Mouse (Mus musculus) thymus, adult 2 months (tissue): ENCODE results near the gene Zbtb18. TPM values are rescaled to one million over a fixed set of nuclear protein-coding genes. Genes with fewer than 3 reads are reported as not detected.

Experiments used
- DNase-seq: peaks from one replicate; pipeline ENCODE4 v3.0.0; 2021
- H3K27ac ChIP-seq: fragments of 200-500 bp; 2 replicates; pipeline ENCODE4 v1.5.1; 2012; ENCODE audit warnings: low read length, control low read depth; ENCODE audit not compliant: control insufficient read depth, insufficient read depth
- H3K27me3 ChIP-seq: fragments of 200-500 bp; 2 replicates; pipeline ENCODE4 v1.6.1; 2012; ENCODE audit warnings: mild to moderate bottlenecking, low read length, moderate library complexity, mixed read lengths; ENCODE audit not compliant: control insufficient read depth, insufficient read depth
- H3K36me3 ChIP-seq: fragments of 200-500 bp; 2 replicates; pipeline ENCODE4 v1.6.1; 2012; ENCODE audit warnings: mild to moderate bottlenecking, low read length, moderate library complexity; ENCODE audit not compliant: control insufficient read depth, insufficient read depth
- H3K4me1 ChIP-seq: fragments of 200-500 bp; replicated peaks from 2 replicates; pipeline ENCODE4 v1.6.1; 2012; ENCODE audit warnings: low read length; ENCODE audit not compliant: control insufficient read depth, insufficient read depth
- H3K4me3 ChIP-seq: fragments of 200-500 bp; 2 replicates; pipeline ENCODE4 v1.5.1; 2012; ENCODE audit warnings: mild to moderate bottlenecking, low read length, control low read depth, moderate library complexity; ENCODE audit not compliant: control insufficient read depth, insufficient read depth
- CTCF ChIP-seq: fragments of 200-500 bp; IDR thresholded peaks from 2 replicates; pipeline ENCODE4 v1.5.1; 2012; ENCODE audit warnings: mild to moderate bottlenecking, control low read depth, low read length, moderate library complexity, borderline replicate concordance; ENCODE audit not compliant: control insufficient read depth, poor library complexity, insufficient read depth; ENCODE audit errors: extremely low read depth
- POLR2A ChIP-seq: fragments of 200-500 bp; IDR thresholded peaks from 2 replicates; pipeline ENCODE4 v1.6.1; 2012; ENCODE audit warnings: mild to moderate bottlenecking, low read length, control low read depth, moderate library complexity; ENCODE audit not compliant: control insufficient read depth, poor library complexity, insufficient read depth; ENCODE audit errors: extremely low read depth
- WGBS: fragments of 180-500 bp; shearing (Covaris S2); methylation state at CpG from one replicate; pipeline ENCODE4 v1.1.7; 2018; 5-methylcytosine and 5-hydroxymethylcytosine counted together
- polyA plus RNA-seq: library from polyadenylated mRNA; depleted of rRNA; stranded (reverse); fragments of >200 nt; gene quantifications from 2 replicates; pipeline ENCODE4 v1.2.3, GENCODE M21; 2012

Zbtb18 gene
- polyA plus RNA-seq, 1 experiment: 46.9 TPM

DNA sequence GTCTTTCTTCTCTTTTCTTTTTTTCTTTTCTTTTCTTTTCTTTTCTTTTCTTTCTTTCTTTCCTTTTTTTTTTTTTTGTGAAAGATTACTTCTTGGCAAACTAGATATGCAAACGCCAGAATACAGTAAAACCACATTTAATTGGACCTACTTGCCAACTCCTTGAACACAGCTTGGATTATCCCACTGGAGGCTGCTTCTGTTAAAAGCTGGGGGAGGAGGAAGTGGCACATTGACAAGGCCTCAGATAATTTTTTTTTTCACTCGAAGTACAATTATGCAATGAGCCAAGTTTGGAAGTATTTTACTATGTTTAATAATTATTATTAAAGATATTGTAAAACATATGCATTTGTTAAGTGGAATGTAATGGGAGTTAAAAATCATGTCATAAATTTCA is 17.4 kb downstream of the Zbtb18 start:
- Histone ChIP-seq H3K4me1 (peaks cover 5% of the 10 kb centered on the region), H3K36me3 (no peaks in the 10 kb centered on the region), H3K27me3 (no peaks in the 10 kb centered on the region), H3K27ac (no peak overlapping the region), H3K4me3 (no peak overlapping the region)
- TF ChIP-seq CTCF (no peak), POLR2A (no peak)
- 59% methylated on average over 2 of the region's 2 CpGs for WGBS
- DNase-seq: no peak

DNA sequence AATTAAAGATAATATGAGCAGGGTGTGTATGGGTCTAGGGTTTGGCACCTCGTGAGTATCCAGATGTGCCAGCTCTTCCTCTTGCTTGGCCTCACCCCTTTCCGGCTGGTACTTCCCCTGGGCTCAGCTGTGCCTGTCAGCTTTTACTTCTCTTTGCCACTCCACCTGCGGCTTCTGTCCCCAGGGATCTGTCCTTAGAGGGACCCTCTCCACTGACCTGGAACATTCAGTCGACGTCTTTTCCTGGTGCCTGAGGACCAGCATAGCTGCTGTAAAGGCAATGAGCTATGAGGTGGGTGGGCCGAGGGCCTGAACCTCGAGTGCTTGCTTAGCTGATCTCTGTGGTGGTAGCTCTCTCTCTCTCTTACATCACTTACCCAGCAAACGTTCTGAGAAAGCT is 25.0 kb downstream of the Zbtb18 start:
- DNase-seq: peak; percentile 24
- Histone ChIP-seq H3K4me1 (peaks cover 8% of the 10 kb centered on the region), H3K4me3 (no peak overlapping the region), H3K27me3 (no peaks in the 10 kb centered on the region), H3K36me3 (no peaks in the 10 kb centered on the region), H3K27ac (no peak overlapping the region)
- WGBS: 13% methylated on average over 8 of the region's 8 CpGs
- TF ChIP-seq POLR2A (no peak), CTCF (no peak)

DNA sequence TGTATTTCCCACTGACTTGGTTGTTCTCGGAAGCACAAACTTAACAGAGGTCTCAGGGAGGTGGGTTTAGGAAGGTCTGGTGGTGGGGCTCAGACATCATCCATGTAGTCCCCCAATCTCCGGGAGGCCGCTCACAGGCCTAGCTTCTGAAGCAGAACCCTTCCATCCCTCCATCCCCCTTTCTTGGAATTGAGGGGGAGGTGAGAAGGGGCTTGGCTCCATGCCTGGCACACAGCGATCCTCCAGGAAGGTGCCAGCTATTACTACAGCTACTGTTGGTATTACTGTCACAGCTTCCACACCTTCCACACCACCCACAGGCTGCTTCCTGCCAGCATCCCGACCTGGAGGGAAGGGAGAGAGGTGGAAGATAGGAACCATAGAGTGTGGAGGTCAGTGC is 26.3 kb downstream of the Zbtb18 start:
- H3K27ac ChIP-seq: no peak overlapping the region
- no peak overlapping the region for H3K4me3 ChIP-seq
- H3K27me3 ChIP-seq: no peaks in the 10 kb centered on the region
- DNase-seq: no peak
- H3K4me1 ChIP-seq: peaks cover 8% of the 10 kb centered on the region
- TF ChIP-seq POLR2A (no peak), CTCF (no peak)
- WGBS: 87% methylated on average over 5 of the region's 5 CpGs
- H3K36me3 ChIP-seq: no peaks in the 10 kb centered on the region

DNA sequence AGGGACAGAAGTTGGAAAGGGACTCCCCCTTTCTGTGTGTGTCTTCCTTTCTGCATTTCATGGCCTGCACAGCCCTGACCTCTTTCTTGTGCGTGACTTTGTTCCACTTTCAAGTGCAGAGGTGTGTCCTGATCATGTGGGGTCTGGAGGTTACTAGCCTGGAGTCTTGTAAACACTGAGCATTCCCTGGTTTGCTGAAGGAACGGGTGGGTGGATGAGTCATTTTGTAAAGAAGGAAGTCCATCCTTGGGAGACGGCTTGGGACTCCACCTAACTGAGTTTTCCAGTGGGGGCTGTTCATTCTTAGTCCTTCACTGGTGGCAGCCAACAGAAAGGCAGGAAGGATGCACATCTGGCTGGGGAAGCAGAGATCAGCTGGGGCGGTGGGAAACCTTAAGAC is 27.9 kb downstream of the Zbtb18 start:
- Histone ChIP-seq H3K27me3 (no peaks in the 10 kb centered on the region), H3K4me3 (no peak overlapping the region), H3K27ac (no peak overlapping the region), H3K4me1 (peaks cover 8% of the 10 kb centered on the region), H3K36me3 (no peaks in the 10 kb centered on the region)
- TF ChIP-seq CTCF (no peak), POLR2A (no peak)
- 86% methylated on average over 4 of the region's 4 CpGs for WGBS
- DNase-seq: no peak

DNA sequence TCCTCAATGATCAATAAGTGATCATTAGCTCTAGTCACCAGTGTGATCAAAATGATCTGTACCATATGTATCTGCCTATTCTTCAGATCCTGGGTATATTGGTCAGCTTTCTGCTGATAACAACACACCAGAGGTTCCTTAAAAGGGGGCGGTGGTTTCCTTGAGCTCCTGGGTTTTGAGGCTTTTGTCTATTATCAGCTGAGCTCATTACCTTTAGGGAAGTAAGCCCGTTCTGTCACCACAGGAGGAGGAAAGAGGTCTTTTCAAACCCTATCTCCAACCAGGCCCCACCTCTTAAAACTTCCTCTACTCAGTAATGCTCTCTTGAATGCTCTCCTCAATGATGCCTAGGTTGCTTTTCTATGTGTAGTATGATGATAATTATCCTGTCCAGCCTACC is 28.8 kb downstream of the Zbtb18 start:
- H3K27me3 ChIP-seq: no peaks in the 10 kb centered on the region
- WGBS: 24% methylated on average over 2 of the region's 2 CpGs
- no peak for TF ChIP-seq CTCF
- TF ChIP-seq POLR2A: no peak
- H3K4me1 ChIP-seq: peaks cover 8% of the 10 kb centered on the region
- H3K36me3 ChIP-seq: no peaks in the 10 kb centered on the region
- no peak overlapping the region for H3K4me3 ChIP-seq
- DNase-seq: no peak
- H3K27ac ChIP-seq: no peak overlapping the region

DNA sequence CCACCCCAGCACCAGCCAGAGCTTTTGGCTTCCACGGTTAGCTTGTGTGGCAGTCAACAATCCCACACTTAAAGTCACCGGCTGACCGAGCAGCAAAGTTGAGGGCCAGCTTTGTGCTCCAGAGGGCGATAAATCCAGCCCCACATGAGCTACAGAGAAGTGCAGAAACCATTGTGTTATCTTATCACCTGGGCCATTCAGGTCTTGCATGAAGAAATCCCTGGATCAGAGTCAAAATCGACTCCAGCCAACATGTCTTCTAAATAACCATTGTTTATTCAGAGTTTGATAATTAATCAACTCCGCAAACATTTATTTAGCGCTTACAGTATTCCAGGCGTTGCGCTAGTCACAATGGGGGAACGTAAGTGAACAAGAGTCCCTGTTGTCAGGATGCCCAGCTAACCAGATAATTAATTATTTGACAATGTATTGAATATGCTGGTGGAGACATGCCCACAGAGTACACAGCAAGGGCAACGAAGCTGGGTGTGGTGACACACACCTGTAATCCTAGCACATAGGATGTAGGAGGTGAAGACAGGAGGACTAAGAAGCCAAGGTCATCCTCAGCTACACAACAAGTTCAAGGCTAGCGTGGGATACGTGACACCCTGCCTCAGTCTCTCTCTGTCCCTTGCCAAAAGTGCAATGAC is 33.5 kb downstream of the Zbtb18 start:
- H3K27me3 ChIP-seq: no peaks in the 10 kb centered on the region
- H3K27ac ChIP-seq: no peak overlapping the region
- TF ChIP-seq POLR2A (no peak), CTCF (no peak)
- H3K4me3 ChIP-seq: no peak overlapping the region
- H3K4me1 ChIP-seq: no peaks in the 10 kb centered on the region
- WGBS: 94% methylated on average over 13 of the region's 13 CpGs
- H3K36me3 ChIP-seq: no peaks in the 10 kb centered on the region
- no peak for DNase-seq

DNA sequence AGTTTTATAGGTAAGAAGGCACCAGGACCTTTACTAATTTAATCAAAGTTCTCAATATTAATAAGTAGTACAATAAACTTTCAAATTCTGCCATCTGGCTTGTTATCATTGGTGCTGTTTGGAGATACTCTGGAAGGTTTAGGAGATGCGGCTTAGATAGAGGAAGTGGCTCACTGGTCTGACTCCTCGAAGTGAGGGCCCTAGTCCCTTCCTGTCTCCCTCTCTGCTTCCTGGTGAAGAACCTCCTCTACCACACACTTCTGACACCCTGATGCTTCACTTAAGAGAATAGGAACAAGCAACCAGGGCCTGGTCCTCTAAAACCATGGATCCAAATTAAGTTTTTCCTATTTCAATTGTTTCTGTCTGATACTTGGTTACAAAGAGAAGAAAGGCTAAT is 36.4 kb downstream of the Zbtb18 start:
- 14% methylated on average over 2 of the region's 2 CpGs for WGBS
- no peaks in the 10 kb centered on the region for H3K36me3 ChIP-seq
- no peaks in the 10 kb centered on the region for H3K4me1 ChIP-seq
- no peak for TF ChIP-seq CTCF
- TF ChIP-seq POLR2A: no peak
- no peak overlapping the region for H3K27ac ChIP-seq
- no peaks in the 10 kb centered on the region for H3K27me3 ChIP-seq
- no peak overlapping the region for H3K4me3 ChIP-seq
- DNase-seq: no peak
